Mouse (Mus musculus) lung, adult 2 months (tissue): ENCODE results near the gene Plxna2. TPM values are rescaled to one million over a fixed set of nuclear protein-coding genes. Genes with fewer than 3 reads are reported as not detected.

Experiments
- DNase-seq: peaks from one replicate; pipeline ENCODE4 v3.0.0; 2022
- H3K4me1 ChIP-seq: fragments of 200-500 bp; 2 replicates; pipeline ENCODE4 v1.6.1; 2011; ENCODE audit warnings: low read length; ENCODE audit not compliant: control insufficient read depth, insufficient read depth
- H3K4me3 ChIP-seq: fragments of 200-500 bp; replicated peaks from 2 replicates; pipeline ENCODE3; 2011; ENCODE audit warnings: low read depth, mild to moderate bottlenecking, control low read depth, low read length; ENCODE audit errors: extremely low read depth
- CTCF ChIP-seq: fragments of 200-500 bp; IDR thresholded peaks from 2 replicates; pipeline ENCODE4 v1.5.1; 2011; ENCODE audit warnings: mild to moderate bottlenecking, low read length, control low read depth; ENCODE audit not compliant: insufficient read depth
- POLR2A ChIP-seq: fragments of 200-500 bp; IDR thresholded peaks from 2 replicates; pipeline ENCODE4 v1.6.1; 2011; ENCODE audit warnings: low read depth, mild to moderate bottlenecking, control low read depth, low read length, borderline replicate concordance; ENCODE audit errors: extremely low read depth
- WGBS: fragments of 180-500 bp; shearing (Covaris S2); methylation state at CpG from one replicate; pipeline ENCODE4 v1.1.7; 2018; 5-methylcytosine and 5-hydroxymethylcytosine counted together
- polyA plus RNA-seq: library from polyadenylated mRNA; depleted of rRNA; stranded (reverse); fragments of >200 nt; gene quantifications from 2 replicates; pipeline ENCODE4 v1.2.3, GENCODE M21; 2012; rRNA removed

Plxna2 gene
- polyA plus RNA-seq, result 12.0 and 12.8 TPM in 2 replicates

GRCm38 (mm10) chr1:194617918-194618317, at the start of gene Plxna2:
TSS of gene Plxna2 (plus strand) at chr1:194618218.
- no peak for TF ChIP-seq POLR2A
- no peak for TF ChIP-seq CTCF
- peak within 1 kb of the TSS; percentile 48 for H3K4me3 ChIP-seq
- WGBS, result 89% methylated on average over 2 of the region's 2 CpGs

GRCm38 (mm10) chr1:194573870-194574269, 44.1 kb upstream of the Plxna2 start:
- Histone ChIP-seq H3K4me3 (no peak overlapping the region), H3K4me1 (no peaks in the 10 kb centered on the region)
- WGBS, result 59% methylated on average over 3 of the region's 3 CpGs
- no peak for DNase-seq
- TF ChIP-seq CTCF, result no peak
- TF ChIP-seq POLR2A, result no peak

More at GRCm38 (mm10) chr1:194617918-194618317, at the start of gene Plxna2:
- no peak for DNase-seq
- H3K4me1 ChIP-seq, result peaks cover 15% of the 10 kb centered on the region

- no peak for DNase-seq
- no peaks in the 10 kb centered on the region for H3K4me1 ChIP-seq
- 60% methylated on average over 3 of the region's 3 CpGs for WGBS
- TF ChIP-seq POLR2A (no peak), CTCF (no peak)
- H3K4me3 ChIP-seq, result no peak overlapping the region
These were observed 39.7 kb upstream of the Plxna2 start for GRCm38 (mm10) chr1:194578270-194578669.

- no peak for TF ChIP-seq CTCF
- no peak for TF ChIP-seq POLR2A
- DNase-seq, result no peak
- no peak overlapping the region for H3K4me3 ChIP-seq
These were observed 37.5 kb upstream of the Plxna2 start for GRCm38 (mm10) chr1:194580539-194580938.

DNA sequence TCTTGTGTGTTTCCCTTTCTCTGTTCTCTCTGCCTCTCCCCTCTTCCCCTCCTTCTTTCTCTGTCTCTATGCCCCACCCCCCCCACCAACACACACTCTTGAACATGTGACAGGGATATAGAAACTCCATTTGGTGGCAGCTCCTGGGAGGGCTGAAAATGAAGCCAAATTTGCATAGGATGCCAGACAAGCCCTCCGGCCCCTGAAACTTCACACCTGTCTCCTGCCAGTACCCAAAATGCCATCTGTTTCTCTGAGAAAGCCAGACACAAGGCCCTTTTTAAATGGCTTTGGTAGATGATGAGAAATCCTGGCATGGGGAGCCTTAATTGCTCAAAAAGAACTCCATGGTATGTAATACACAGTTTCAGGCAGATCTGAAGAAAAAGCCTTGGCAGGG, 31.3 kb upstream of the Plxna2 start:
- WGBS, result 83% methylated on average over 1 of the region's 1 CpGs
- TF ChIP-seq CTCF, result no peak
- no peak for TF ChIP-seq POLR2A
- Histone ChIP-seq H3K4me1 (no peaks in the 10 kb centered on the region), H3K4me3 (no peak overlapping the region)
- DNase-seq, result no peak

More at GRCm38 (mm10) chr1:194580539-194580938, 37.5 kb upstream of the Plxna2 start:
- H3K4me1 ChIP-seq, result no peaks in the 10 kb centered on the region

- H3K4me3 ChIP-seq, result no peak overlapping the region
- TF ChIP-seq CTCF (no peak), POLR2A (no peak)
- DNase-seq, result no peak
- no peaks in the 10 kb centered on the region for H3K4me1 ChIP-seq
These were observed 30.5 kb upstream of the Plxna2 start for GRCm38 (mm10) chr1:194587532-194587931.

GRCm38 (mm10) chr1:194587956-194588668, 29.9 kb upstream of the Plxna2 start:
- Histone ChIP-seq H3K4me1 (no peaks in the 10 kb centered on the region), H3K4me3 (no peak overlapping the region)
- 5% methylated on average over 1 of the region's 1 CpGs for WGBS
- no peak for DNase-seq
- TF ChIP-seq CTCF (no peak), POLR2A (no peak)

GRCm38 (mm10) chr1:194588711-194589451, 29.1 kb upstream of the Plxna2 start:
- no peak for DNase-seq
- Histone ChIP-seq H3K4me3 (no peak overlapping the region), H3K4me1 (no peaks in the 10 kb centered on the region)
- WGBS, result 70% methylated on average over 1 of the region's 1 CpGs
- TF ChIP-seq CTCF, result no peak
- TF ChIP-seq POLR2A, result no peak

- TF ChIP-seq POLR2A, result no peak
- no peak for TF ChIP-seq CTCF
- DNase-seq, result no peak
These were observed 24.9 kb upstream of the Plxna2 start for GRCm38 (mm10) chr1:194593155-194593554.

More at GRCm38 (mm10) chr1:194593155-194593554, 24.9 kb upstream of the Plxna2 start:
- Histone ChIP-seq H3K4me1 (no peaks in the 10 kb centered on the region), H3K4me3 (no peak overlapping the region)
- WGBS, result 70% methylated on average over 5 of the region's 5 CpGs
